Mouse (Mus musculus): Measurements from ENCODE around the gene Egr4. TPM values are rescaled to one million over a fixed set of nuclear protein-coding genes. Genes with fewer than 3 reads are reported as not detected.

The Egr4 gene
- total RNA-seq, 2 experiments from 2014 or later: 31.2 to 33.6 TPM

Other genes starting within 250 kb of the Egr4 start
- 100 to 1,000 TPM; 136 to 141 TPM for gene Sfxn5, start 180.2 kb downstream of the Egr4 start, total RNA-seq (2021)
- gene Rab11fip5, start 139.0 kb downstream of the Egr4 start, total RNA-seq (2021): 10 to 100 TPM; 56.9 to 57.5 TPM
- gene Noto, start 89.7 kb downstream of the Egr4 start, total RNA-seq (2021): not detected
- 10 to 100 TPM; 45.7 to 47.7 TPM for gene Smyd5, start 81.6 kb downstream of the Egr4 start, total RNA-seq (2021)
- gene Cct7, start 62.1 kb downstream of the Egr4 start, total RNA-seq (2021): 100 to 1,000 TPM; 245 to 257 TPM
- 10 to 100 TPM; 20.4 to 22.1 TPM for gene Pradc1, start 61.6 kb downstream of the Egr4 start, total RNA-seq (2021)
- 100 to 1,000 TPM; 113 to 114 TPM for gene Fbxo41, start 10.6 kb downstream of the Egr4 start, total RNA-seq (2021)
- gene Alms1, start 73.9 kb upstream of the Egr4 start, total RNA-seq (2021): 1 to 10 TPM; 7.9 to 8.9 TPM
- 1 to 10 TPM in 1 of 2 experiments, under 1 TPM in 1; 0.47 to 1.0 TPM for gene Nat8f7, start 199.6 kb upstream of the Egr4 start, total RNA-seq (2021)

All from left cerebral cortex, postnatal 10 days (tissue).